Mouse (Mus musculus) cerebellum, adult 2 months (tissue): ENCODE measurements at regions not wholly inside any gene's neighbourhood (a gene's known extent, or its start where the extent isn't known, plus 50 kb on each side); places are given as distances from the start of the nearest gene placed in this dataset.

Source experiments
- CTCF ChIP-seq: fragments of 200-500 bp; IDR thresholded peaks from 2 replicates; pipeline ENCODE4 v1.5.1; 2011; ENCODE audit warnings: low read depth, mild to moderate bottlenecking, control low read depth, low read length, moderate library complexity, borderline replicate concordance; ENCODE audit not compliant: insufficient read depth
- POLR2A ChIP-seq: fragments of 200-500 bp; IDR thresholded peaks from 2 replicates; pipeline ENCODE4 v1.6.1; 2011; ENCODE audit warnings: low read length, control low read depth, borderline replicate concordance; ENCODE audit not compliant: insufficient read depth

DNA sequence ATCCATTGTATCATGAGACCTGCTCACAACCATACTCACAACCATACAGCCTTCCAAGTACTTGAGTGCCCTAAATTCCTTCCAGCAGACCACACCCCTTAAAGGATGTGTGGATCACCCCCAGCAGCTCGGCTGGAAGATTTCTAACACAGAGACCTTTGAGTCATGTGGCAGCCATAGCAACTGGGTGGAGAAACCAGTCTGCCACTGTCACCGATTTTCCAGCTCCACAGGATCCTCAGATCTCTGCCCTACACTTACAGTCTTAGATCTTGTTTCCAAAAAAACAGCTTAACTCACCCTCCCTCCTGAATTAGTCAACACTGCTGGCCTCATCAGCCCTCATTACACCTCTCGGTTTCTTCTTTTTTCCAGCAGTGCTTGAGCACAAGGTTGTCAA is 1630.6 kb downstream of the 4930444P10Rik start:
- TF ChIP-seq CTCF (no peak), POLR2A (no peak)
